Mouse (Mus musculus) adrenal gland, postnatal 25 days (tissue): Measurements from ENCODE around the gene Olfr223. TPM values are rescaled to one million over a fixed set of nuclear protein-coding genes. Genes with fewer than 3 reads are reported as not detected.
"Not testable (repeated sequence)": the region's sequence is repeated elsewhere in the genome, so short reads cannot be mapped to it uniquely, and the experiment has no call there.

Experiments
- DNase-seq: peaks from one replicate; pipeline ENCODE4 v3.0.0; 2021; ENCODE audit warnings: mixed read lengths
- total RNA-seq: library from RNA; stranded (reverse); gene quantifications from 2 replicates; pipeline ENCODE4 v1.2.3, GENCODE M21; 2021

Gene Olfr223
- total RNA-seq, 1 experiment from 2014 or later = not detected

GRCm38 (mm10) chr11:59596950-59597349 lies 3.9 kb upstream of the Olfr223 start:
- no peak for DNase-seq

- DNase-seq = no peak
These were observed 3.0 kb upstream of the Olfr223 start for GRCm38 (mm10) chr11:59596091-59596490.

- no peak for DNase-seq
These were observed 3.6 kb downstream of the Olfr223 start for GRCm38 (mm10) chr11:59589496-59589895.

- peak; percentile 35 for DNase-seq
These were observed 8.6 kb downstream of the Olfr223 start for GRCm38 (mm10) chr11:59584539-59584938.

- not testable (repeated sequence) for DNase-seq
These were observed 17.0 kb downstream of the Olfr223 start, which contains the start of gene Olfr222 for GRCm38 (mm10) chr11:59576135-59576534. Gene Olfr222 (minus strand): TSS chr11:59576235.

- peak; percentile 14 for DNase-seq
These were observed 17.4 kb downstream of the Olfr223 start for GRCm38 (mm10) chr11:59575726-59576125.

GRCm38 (mm10) chr11:59569306-59569705 lies 23.8 kb downstream of the Olfr223 start:
- no peak for DNase-seq

- no peak for DNase-seq
These were observed 30.3 kb downstream of the Olfr223 start for GRCm38 (mm10) chr11:59562837-59563236.

GRCm38 (mm10) chr11:59562336-59562735 lies 30.8 kb downstream of the Olfr223 start:
- DNase-seq = no peak

GRCm38 (mm10) chr11:59560906-59561305 lies 32.2 kb downstream of the Olfr223 start:
- no peak for DNase-seq

GRCm38 (mm10) chr11:59554535-59554934 lies 38.6 kb downstream of the Olfr223 start:
- no peak for DNase-seq

- no peak for DNase-seq
These were observed 39.0 kb downstream of the Olfr223 start for GRCm38 (mm10) chr11:59554127-59554526.

- no peak for DNase-seq
These were observed 49.1 kb downstream of the Olfr223 start for GRCm38 (mm10) chr11:59544005-59544404.

GRCm38 (mm10) chr11:59543376-59543775 lies 49.7 kb downstream of the Olfr223 start:
- no peak for DNase-seq

GRCm38 (mm10) chr11:59542442-59542841 lies 50.6 kb downstream of the Olfr223 start:
- no peak for DNase-seq

- no peak for DNase-seq
These were observed 51.8 kb downstream of the Olfr223 start, which contains the start of gene Nlrp3 for GRCm38 (mm10) chr11:59541324-59541723. Gene Nlrp3 (plus strand): TSS chr11:59541568.

- DNase-seq = no peak
These were observed 53.0 kb downstream of the Olfr223 start for GRCm38 (mm10) chr11:59540123-59540522.

Other genes with a start within 250 kb of the Olfr223 start
- gene Prss38, start 217.6 kb downstream of the Olfr223 start, total RNA-seq = not detected in 2 replicates
- 10.4 and 11.4 TPM in 2 replicates for gene Jmjd4, start 143.2 kb downstream of the Olfr223 start, total RNA-seq
- gene Snap47, start 142.1 kb downstream of the Olfr223 start, total RNA-seq = 74.2 and 87.8 TPM in 2 replicates
- 4.6 and 5.9 TPM in 2 replicates for gene Zfp867, start 120.8 kb downstream of the Olfr223 start, total RNA-seq
- 18.8 and 23.9 TPM in 2 replicates for gene Zkscan17, start 66.5 kb downstream of the Olfr223 start, total RNA-seq
- 0.48 and 0.55 TPM in 2 replicates for gene Nlrp3, start 51.7 kb downstream of the Olfr223 start, total RNA-seq
- not detected in 2 replicates for gene Olfr222, start 17.1 kb downstream of the Olfr223 start, total RNA-seq
- gene Mprip, start 68.0 kb upstream of the Olfr223 start, total RNA-seq = 224 and 228 TPM in 2 replicates
- 4.1 and 4.6 TPM in 2 replicates for gene Pld6, start 194.4 kb upstream of the Olfr223 start, total RNA-seq
- gene Flcn, start 216.7 kb upstream of the Olfr223 start, total RNA-seq = 50.9 and 52.6 TPM in 2 replicates
- 26.7 and 30.1 TPM in 2 replicates for gene Nt5m, start 246.2 kb upstream of the Olfr223 start, total RNA-seq
- 103 and 105 TPM in 2 replicates for gene Cops3, start 246.5 kb upstream of the Olfr223 start, total RNA-seq